Mouse (Mus musculus): ENCODE measurements around the gene Rptor. TPM values are rescaled to one million over a fixed set of nuclear protein-coding genes. Genes with fewer than 3 reads are reported as not detected.

Rptor gene
- polyA plus RNA-seq, 1 experiment: 24.5 TPM

- Histone ChIP-seq H3K4me3 (ENCODE audit: insufficient read depth, low read depth, low read length) (no peak overlapping the region), H3K27ac (replicated peaks; ENCODE audit: low read depth, low read length) (no peak overlapping the region), H3K4me1 (ENCODE audit: control insufficient read depth, insufficient read depth, insufficient read length, low read length) (peaks cover 3% of the 10 kb centered on the region; the same call in 1 of the 2 replicates)
Observed at GRCm38 (mm10) chr11:119777872-119778271, 175.2 kb downstream of the Rptor start.

- H3K4me3 ChIP-seq (ENCODE audit: insufficient read depth, low read depth, low read length): no peak overlapping the region
- peaks cover 3% of the 10 kb centered on the region; the same call in 1 of the 2 replicates for H3K4me1 ChIP-seq (ENCODE audit: control insufficient read depth, insufficient read depth, insufficient read length, low read length)
Observed at GRCm38 (mm10) chr11:119780290-119780689, 177.6 kb downstream of the Rptor start.

GRCm38 (mm10) chr11:119781165-119781564, 178.5 kb downstream of the Rptor start:
- Histone ChIP-seq H3K4me3 (ENCODE audit: insufficient read depth, low read depth, low read length) (no peak overlapping the region), H3K4me1 (ENCODE audit: control insufficient read depth, insufficient read depth, insufficient read length, low read length) (peaks cover 3% of the 10 kb centered on the region; the same call in 1 of the 2 replicates), H3K27ac (replicated peaks; ENCODE audit: low read depth, low read length) (no peak overlapping the region)

More at GRCm38 (mm10) chr11:119780290-119780689, 177.6 kb downstream of the Rptor start:
- no peak overlapping the region for H3K27ac ChIP-seq (replicated peaks; ENCODE audit: low read depth, low read length)

- H3K4me3 ChIP-seq (ENCODE audit: insufficient read depth, low read depth, low read length): no peak overlapping the region
- no peak overlapping the region for H3K27ac ChIP-seq (replicated peaks; ENCODE audit: low read depth, low read length)
- no peaks in the 10 kb centered on the region; the same call in 1 of the 2 replicates for H3K4me1 ChIP-seq (ENCODE audit: control insufficient read depth, insufficient read depth, insufficient read length, low read length)
Observed at GRCm38 (mm10) chr11:119781726-119782125, 179.0 kb downstream of the Rptor start.

GRCm38 (mm10) chr11:119783653-119784052, 180.9 kb downstream of the Rptor start:
- Histone ChIP-seq H3K27ac (replicated peaks; ENCODE audit: low read depth, low read length) (no peak overlapping the region), H3K4me1 (ENCODE audit: control insufficient read depth, insufficient read depth, insufficient read length, low read length) (no peaks in the 10 kb centered on the region), H3K4me3 (ENCODE audit: insufficient read depth, low read depth, low read length) (no peak overlapping the region)

GRCm38 (mm10) chr11:119784672-119785341, 182.1 kb downstream of the Rptor start:
- H3K4me1 ChIP-seq (ENCODE audit: control insufficient read depth, insufficient read depth, insufficient read length, low read length): no peaks in the 10 kb centered on the region
- no peak overlapping the region for H3K4me3 ChIP-seq (ENCODE audit: insufficient read depth, low read depth, low read length)
- H3K27ac ChIP-seq (replicated peaks; ENCODE audit: low read depth, low read length): no peak overlapping the region

GRCm38 (mm10) chr11:119785661-119786384, 183.1 kb downstream of the Rptor start:
- Histone ChIP-seq H3K4me1 (ENCODE audit: control insufficient read depth, insufficient read depth, insufficient read length, low read length) (no peaks in the 10 kb centered on the region), H3K4me3 (ENCODE audit: insufficient read depth, low read depth, low read length) (no peak overlapping the region), H3K27ac (replicated peaks; ENCODE audit: low read depth, low read length) (no peak overlapping the region)

GRCm38 (mm10) chr11:119786385-119786880, 183.7 kb downstream of the Rptor start:
- Histone ChIP-seq H3K4me1 (ENCODE audit: control insufficient read depth, insufficient read depth, insufficient read length, low read length) (no peaks in the 10 kb centered on the region), H3K4me3 (ENCODE audit: insufficient read depth, low read depth, low read length) (no peak overlapping the region), H3K27ac (replicated peaks; ENCODE audit: low read depth, low read length) (no peak overlapping the region)

GRCm38 (mm10) chr11:119788488-119788887, 185.8 kb downstream of the Rptor start:
- H3K27ac ChIP-seq (replicated peaks; ENCODE audit: low read depth, low read length): no peak overlapping the region
- no peaks in the 10 kb centered on the region for H3K4me1 ChIP-seq (ENCODE audit: control insufficient read depth, insufficient read depth, insufficient read length, low read length)
- no peak overlapping the region for H3K4me3 ChIP-seq (ENCODE audit: insufficient read depth, low read depth, low read length)

- no peak overlapping the region for H3K27ac ChIP-seq (replicated peaks; ENCODE audit: low read depth, low read length)
- H3K4me3 ChIP-seq (ENCODE audit: insufficient read depth, low read depth, low read length): no peak overlapping the region
- H3K4me1 ChIP-seq (ENCODE audit: control insufficient read depth, insufficient read depth, insufficient read length, low read length): no peaks in the 10 kb centered on the region
Observed at GRCm38 (mm10) chr11:119788919-119789713, 186.4 kb downstream of the Rptor start.

- Histone ChIP-seq H3K4me1 (ENCODE audit: control insufficient read depth, insufficient read depth, insufficient read length, low read length) (no peaks in the 10 kb centered on the region), H3K4me3 (ENCODE audit: insufficient read depth, low read depth, low read length) (no peak overlapping the region), H3K27ac (replicated peaks; ENCODE audit: low read depth, low read length) (no peak overlapping the region)
Observed at GRCm38 (mm10) chr11:119791923-119792564, 189.3 kb downstream of the Rptor start.

GRCm38 (mm10) chr11:119793378-119793777, 190.7 kb downstream of the Rptor start:
- no peak overlapping the region for H3K27ac ChIP-seq (replicated peaks; ENCODE audit: low read depth, low read length)
- H3K4me3 ChIP-seq (ENCODE audit: insufficient read depth, low read depth, low read length): no peak overlapping the region
- no peaks in the 10 kb centered on the region for H3K4me1 ChIP-seq (ENCODE audit: control insufficient read depth, insufficient read depth, insufficient read length, low read length)

- Histone ChIP-seq H3K4me1 (ENCODE audit: control insufficient read depth, insufficient read depth, insufficient read length, low read length) (no peaks in the 10 kb centered on the region), H3K4me3 (ENCODE audit: insufficient read depth, low read depth, low read length) (no peak overlapping the region), H3K27ac (replicated peaks; ENCODE audit: low read depth, low read length) (no peak overlapping the region)
Observed at GRCm38 (mm10) chr11:119794020-119794419, 191.3 kb downstream of the Rptor start.

- Histone ChIP-seq H3K27ac (replicated peaks; ENCODE audit: low read depth, low read length) (no peak overlapping the region), H3K4me1 (ENCODE audit: control insufficient read depth, insufficient read depth, insufficient read length, low read length) (no peaks in the 10 kb centered on the region), H3K4me3 (ENCODE audit: insufficient read depth, low read depth, low read length) (no peak overlapping the region)
Observed at GRCm38 (mm10) chr11:119794671-119795070, 192.0 kb downstream of the Rptor start.

GRCm38 (mm10) chr11:119796406-119796805, 193.7 kb downstream of the Rptor start:
- no peak overlapping the region for H3K4me3 ChIP-seq (ENCODE audit: insufficient read depth, low read depth, low read length)
- no peaks in the 10 kb centered on the region for H3K4me1 ChIP-seq (ENCODE audit: control insufficient read depth, insufficient read depth, insufficient read length, low read length)
- no peak overlapping the region for H3K27ac ChIP-seq (replicated peaks; ENCODE audit: low read depth, low read length)
